Mouse (Mus musculus) bone marrow, adult 2 months (tissue): ENCODE results near the gene Pcnt. TPM values are rescaled to one million over a fixed set of nuclear protein-coding genes. Genes with fewer than 3 reads are reported as not detected.

Experiments used
- H3K27ac ChIP-seq: fragments of 200-500 bp; 2 replicates; pipeline ENCODE4 v1.5.1; 2012; ENCODE audit warnings: low read depth, mild to moderate bottlenecking, control low read depth, inconsistent platforms, low read length; ENCODE audit not compliant: control insufficient read depth, poor library complexity, insufficient read depth
- H3K4me1 ChIP-seq: fragments of 200-500 bp; 2 replicates; pipeline ENCODE4 v1.6.1; 2011; ENCODE audit warnings: low read length; ENCODE audit not compliant: control insufficient read depth, insufficient read depth
- H3K4me3 ChIP-seq: fragments of 200-500 bp; replicated peaks from 2 replicates; pipeline ENCODE3; 2011; ENCODE audit warnings: mild to moderate bottlenecking, low read depth, low read length, control low read depth; ENCODE audit not compliant: control insufficient read depth
- CTCF ChIP-seq: fragments of 200-500 bp; IDR thresholded peaks from 2 replicates; pipeline ENCODE4 v1.5.1; 2011; ENCODE audit warnings: low read length, control low read depth; ENCODE audit not compliant: control insufficient read depth, insufficient read depth
- POLR2A ChIP-seq: fragments of 200-500 bp; IDR thresholded peaks from 2 replicates; pipeline ENCODE4 v1.6.1; 2011; ENCODE audit warnings: low read depth, mild to moderate bottlenecking, control low read depth, low read length, borderline replicate concordance; ENCODE audit not compliant: control insufficient read depth
- WGBS: fragments of 180-500 bp; shearing (Covaris S2); methylation state at CpG from one replicate; pipeline ENCODE4 v1.1.7; 2018; 5-methylcytosine and 5-hydroxymethylcytosine counted together
- polyA plus RNA-seq: library from polyadenylated mRNA; stranded (reverse); fragments of >200 nt; gene quantifications from 2 replicates; pipeline ENCODE4 v1.2.4, GENCODE M21; 2011; ENCODE audit warnings: low replicate concordance; ENCODE audit not compliant: missing spikeins, insufficient read depth, insufficient read length

Pcnt gene
- polyA plus RNA-seq, 1 experiment, result 24.8 TPM

- peaks cover 2% of the 10 kb centered on the region; the same call in 1 of the 2 replicates for H3K4me1 ChIP-seq
Measured at GRCm38 (mm10) chr10:76439107-76439890, 3.3 kb downstream of the Pcnt start.

DNA sequence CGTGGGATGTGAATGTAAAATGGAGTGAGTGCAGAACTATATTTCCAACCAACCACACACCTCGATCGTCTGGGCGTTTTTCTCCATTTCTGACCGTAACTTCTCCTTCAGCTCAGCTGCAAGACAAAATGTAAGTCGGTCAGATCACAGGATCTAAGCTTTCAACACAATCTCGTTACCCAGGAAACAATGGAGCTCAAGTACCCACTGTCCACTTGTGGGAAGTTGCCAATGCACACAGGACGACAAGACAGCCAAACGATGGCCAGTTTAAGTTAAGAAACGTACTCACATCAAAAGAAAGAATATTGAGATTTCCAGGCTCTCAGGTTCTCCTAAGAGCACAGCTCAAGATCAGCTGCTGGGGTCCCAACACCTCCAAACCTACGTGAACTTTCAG is 8.7 kb downstream of the Pcnt start:
- Histone ChIP-seq H3K4me3 (no peak overlapping the region), H3K27ac (no peak overlapping the region), H3K4me1 (no peaks in the 10 kb centered on the region)
- TF ChIP-seq CTCF (no peak), POLR2A (no peak)
- 89% methylated on average over 11 of the region's 11 CpGs for WGBS

More at GRCm38 (mm10) chr10:76439107-76439890, 3.3 kb downstream of the Pcnt start:
- TF ChIP-seq CTCF, result no peak
- TF ChIP-seq POLR2A, result no peak
- no peak overlapping the region for H3K27ac ChIP-seq
- 93% methylated on average over 9 of the region's 9 CpGs for whole genome bisulfite sequencing
- H3K4me3 ChIP-seq, result no peak overlapping the region

- H3K4me3 ChIP-seq, result no peak overlapping the region
- H3K4me1 ChIP-seq, result no peaks in the 10 kb centered on the region; the same call in none of the 2 replicates
- 63% methylated on average over 7 of the region's 7 CpGs for WGBS
- no peak for TF ChIP-seq CTCF
- no peak for TF ChIP-seq POLR2A
- no peak overlapping the region for H3K27ac ChIP-seq
Measured at GRCm38 (mm10) chr10:76425674-76426073, 16.9 kb downstream of the Pcnt start.

GRCm38 (mm10) chr10:76416811-76417210 is 25.8 kb downstream of the Pcnt start:
- Histone ChIP-seq H3K4me3 (no peak overlapping the region), H3K27ac (no peak overlapping the region), H3K4me1 (no peaks in the 10 kb centered on the region)
- 92% methylated on average over 12 of the region's 12 CpGs for WGBS
- no peak for TF ChIP-seq CTCF
- TF ChIP-seq POLR2A, result no peak

- no peaks in the 10 kb centered on the region for H3K4me1 ChIP-seq
- TF ChIP-seq CTCF (no peak), POLR2A (no peak)
- 90% methylated on average over 10 of the region's 10 CpGs for WGBS
- H3K27ac ChIP-seq, result no peak overlapping the region
- no peak overlapping the region for H3K4me3 ChIP-seq
Measured at GRCm38 (mm10) chr10:76408520-76408919, 34.1 kb downstream of the Pcnt start.

- no peak overlapping the region for H3K27ac ChIP-seq
- TF ChIP-seq POLR2A (no peak; the same call in 1 of the 2 replicates), CTCF (no peak)
- H3K4me1 ChIP-seq, result no peaks in the 10 kb centered on the region
- no peak overlapping the region for H3K4me3 ChIP-seq
- WGBS, result 95% methylated on average over 12 of the region's 12 CpGs
Measured at GRCm38 (mm10) chr10:76392596-76392995, 50.0 kb downstream of the Pcnt start.

GRCm38 (mm10) chr10:76391786-76392185 is 50.8 kb downstream of the Pcnt start:
- no peaks in the 10 kb centered on the region for H3K4me1 ChIP-seq
- H3K27ac ChIP-seq, result no peak overlapping the region
- TF ChIP-seq CTCF (peak; percentile 64), POLR2A (no peak)
- 94% methylated on average over 9 of the region's 9 CpGs for WGBS
- H3K4me3 ChIP-seq, result no peak overlapping the region

- TF ChIP-seq CTCF, result no peak
- no peak for TF ChIP-seq POLR2A
- no peaks in the 10 kb centered on the region for H3K4me1 ChIP-seq
- 96% methylated on average over 9 of the region's 9 CpGs for WGBS
- no peak overlapping the region for H3K4me3 ChIP-seq
- no peak overlapping the region for H3K27ac ChIP-seq
Measured at GRCm38 (mm10) chr10:76391166-76391565, 51.4 kb downstream of the Pcnt start.

DNA sequence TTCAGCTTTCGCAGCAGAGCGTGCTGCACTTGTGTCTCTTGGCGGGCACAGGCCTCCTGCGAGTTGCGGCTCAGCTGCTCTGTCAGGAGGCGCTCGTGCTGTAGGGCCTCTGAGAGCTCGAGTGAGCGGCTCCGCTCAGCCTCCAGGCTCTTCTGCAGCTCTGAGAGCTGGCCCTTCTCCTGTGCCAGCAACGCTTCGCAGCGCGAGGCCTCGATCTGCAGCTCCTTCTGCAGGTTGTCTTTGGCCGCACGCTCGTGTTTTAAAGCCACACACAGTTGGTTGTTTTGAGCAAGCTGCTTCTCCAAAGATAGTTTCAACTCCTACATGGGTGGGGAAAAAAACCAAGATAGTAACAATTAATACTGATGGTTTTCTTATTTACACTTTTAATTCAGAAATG is 67.6 kb downstream of the Pcnt start:
- no peak for TF ChIP-seq CTCF
- TF ChIP-seq POLR2A, result no peak
- Histone ChIP-seq H3K4me3 (no peak overlapping the region), H3K27ac (no peak overlapping the region), H3K4me1 (no peaks in the 10 kb centered on the region)
- WGBS, result 93% methylated on average over 18 of the region's 18 CpGs
